Mouse (Mus musculus) bone marrow macrophage, adult 2 months (primary cell): Measurements from ENCODE around the gene Fto.

Experiments used
- CTCF ChIP-seq: IDR thresholded peaks from 2 replicates; pipeline ENCODE4 v1.5.1; 2012; ENCODE audit warnings: low read depth, mild to moderate bottlenecking, low read length, moderate library complexity
- POLR2A ChIP-seq: IDR thresholded peaks from 2 replicates; pipeline ENCODE4 v1.6.1; 2012; ENCODE audit warnings: mild to moderate bottlenecking, low read depth, low read length, borderline replicate concordance

DNA sequence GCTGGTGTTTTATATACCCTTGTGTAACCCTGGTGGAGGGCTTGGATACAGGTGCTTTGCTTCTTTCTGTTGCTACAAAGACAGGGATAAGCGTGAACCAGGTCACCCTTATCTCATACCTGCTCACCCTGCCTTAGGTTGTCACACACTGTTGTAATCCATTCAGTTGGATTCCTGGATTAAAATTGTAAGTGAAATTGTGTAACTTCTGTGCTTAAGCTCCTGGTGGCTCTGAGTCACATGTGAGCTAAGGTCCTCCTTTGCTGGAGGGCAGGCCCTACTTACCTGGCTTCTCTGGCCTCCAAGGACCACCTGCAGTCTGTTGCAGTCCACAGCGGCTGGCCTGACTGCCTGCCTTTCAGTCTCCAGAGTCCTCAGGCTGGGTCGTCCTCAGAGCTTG, 71.1 kb downstream of the Fto start:
- TF ChIP-seq CTCF, result no peak
- TF ChIP-seq POLR2A, result no peak
